Mouse (Mus musculus): ENCODE data around the gene Olfr968. TPM values are rescaled to one million over a fixed set of nuclear protein-coding genes. Genes with fewer than 3 reads are reported as not detected.

Olfr968 gene
- polyA plus RNA-seq (2015; fragmentation: Nextera tagmentation; extraction: Ambion mirVana), result not detected in 2 replicates

- no peaks in the 10 kb centered on the region for H3K27me3 ChIP-seq (replicated peaks)
- no peaks in the 10 kb centered on the region for H3K36me3 ChIP-seq
- H3K4me2 ChIP-seq, result no peak within 1 kb of the TSS
- WGBS, result 82% methylated on average over 1 of the region's 1 CpGs
- no peak for ATAC-seq (ENCODE audit: low FRiP score)
- no peak within 1 kb of the TSS for H3K27ac ChIP-seq (replicated peaks)
- H3K9me3 ChIP-seq (replicated peaks), result no peaks in the 10 kb centered on the region
- no peak within 1 kb of the TSS for H3K9ac ChIP-seq (replicated peaks)
- no peak within 1 kb of the TSS for H3K4me3 ChIP-seq (replicated peaks)
- no peaks in the 10 kb centered on the region for H3K4me1 ChIP-seq
Observed at GRCm38 (mm10) chr9:39783153-39783552, at the start of gene Olfr968. Gene Olfr968 (minus strand): TSS chr9:39783253.

- Histone ChIP-seq H3K4me1 (no peaks in the 10 kb centered on the region), H3K4me3 (replicated peaks) (no peak within 1 kb of the TSS), H3K9me3 (replicated peaks) (no peaks in the 10 kb centered on the region), H3K9ac (replicated peaks) (no peak within 1 kb of the TSS), H3K4me2 (no peak within 1 kb of the TSS), H3K36me3 (no peaks in the 10 kb centered on the region), H3K27ac (replicated peaks) (no peak within 1 kb of the TSS), H3K27me3 (replicated peaks) (no peaks in the 10 kb centered on the region)
- no peak for ATAC-seq (ENCODE audit: low FRiP score)
- WGBS, result 72% methylated on average over 4 of the region's 4 CpGs
Observed at GRCm38 (mm10) chr9:39808560-39808959, 25.5 kb upstream of the Olfr968 start, which contains the start of gene Olfr970. Gene Olfr970 (plus strand): TSS chr9:39808860.

DNA sequence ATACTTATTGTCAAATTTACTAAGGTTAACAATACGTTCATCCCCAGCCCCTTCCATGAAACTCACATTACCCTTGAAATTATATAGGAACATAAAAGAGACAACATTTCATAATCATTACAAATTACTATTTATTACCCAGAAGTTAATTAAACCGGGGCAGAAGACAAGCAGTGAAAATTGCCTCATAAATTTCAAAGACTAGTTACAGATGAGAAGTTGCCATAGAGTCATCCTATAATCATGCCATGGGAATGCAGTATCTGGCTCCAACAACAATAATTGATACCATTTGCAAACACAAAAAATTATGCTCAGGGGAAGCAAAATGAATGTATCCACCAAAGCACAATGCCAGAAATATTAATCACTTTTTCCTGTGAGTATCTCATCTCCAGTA lies 7.5 kb upstream of the Olfr968 start, which contains the start of gene Olfr969:
Gene Olfr969 (plus strand): TSS at position 388 of the 400 bp plus-strand sequence.
- Histone ChIP-seq H3K4me2 (no peak within 1 kb of the TSS), H3K9me3 (replicated peaks) (no peaks in the 10 kb centered on the region), H3K27ac (replicated peaks) (no peak within 1 kb of the TSS), H3K36me3 (no peaks in the 10 kb centered on the region), H3K4me1 (no peaks in the 10 kb centered on the region), H3K9ac (replicated peaks) (no peak within 1 kb of the TSS), H3K4me3 (replicated peaks) (no peak within 1 kb of the TSS), H3K27me3 (replicated peaks) (no peaks in the 10 kb centered on the region)
- peak; percentile 65; the same call in 1 of the 2 replicates for ATAC-seq (ENCODE audit: low FRiP score)
- WGBS, result 48% methylated on average over 2 of the region's 2 CpGs

DNA sequence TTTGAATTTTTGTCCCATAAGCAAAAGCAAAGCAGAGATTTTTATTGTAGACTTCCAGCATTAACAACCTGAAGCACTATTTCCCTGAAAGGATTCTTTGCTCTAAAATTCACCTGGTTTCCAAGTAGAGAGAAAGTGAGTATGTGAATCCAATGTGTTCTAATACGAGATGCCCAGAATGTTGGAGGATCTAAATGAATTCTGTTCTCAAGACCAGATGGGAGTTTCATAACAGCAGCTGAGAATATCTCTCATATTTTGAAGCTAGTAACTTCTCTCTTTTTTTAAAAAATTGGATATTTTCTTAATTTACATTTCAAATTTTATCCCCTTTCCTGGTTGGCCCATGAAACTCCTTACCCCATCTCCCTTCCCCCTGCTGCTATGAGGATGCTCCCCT lies 36.6 kb downstream of the Olfr968 start:
- Histone ChIP-seq H3K36me3 (no peaks in the 10 kb centered on the region), H3K4me1 (no peaks in the 10 kb centered on the region), H3K9me3 (replicated peaks) (no peaks in the 10 kb centered on the region), H3K27ac (replicated peaks) (no peak overlapping the region), H3K4me3 (replicated peaks) (no peak overlapping the region), H3K4me2 (no peak overlapping the region), H3K27me3 (replicated peaks) (no peaks in the 10 kb centered on the region), H3K9ac (replicated peaks) (no peak overlapping the region)
- 94% methylated on average over 1 of the region's 1 CpGs for WGBS
- no peak for ATAC-seq (ENCODE audit: low FRiP score)

- no peak for ATAC-seq (ENCODE audit: low FRiP score)
- H3K27me3 ChIP-seq (replicated peaks), result no peaks in the 10 kb centered on the region
- no peak within 1 kb of the TSS for H3K27ac ChIP-seq (replicated peaks)
- H3K4me2 ChIP-seq, result no peak within 1 kb of the TSS
- H3K4me1 ChIP-seq, result no peaks in the 10 kb centered on the region
- no peak within 1 kb of the TSS for H3K4me3 ChIP-seq (replicated peaks)
- H3K9me3 ChIP-seq (replicated peaks), result no peaks in the 10 kb centered on the region
- H3K9ac ChIP-seq (replicated peaks), result no peak within 1 kb of the TSS
- H3K36me3 ChIP-seq, result no peaks in the 10 kb centered on the region
Observed at GRCm38 (mm10) chr9:39745949-39746348, 37.1 kb downstream of the Olfr968 start, which contains the start of gene Olfr967. Gene Olfr967 (plus strand): TSS chr9:39746249.

DNA sequence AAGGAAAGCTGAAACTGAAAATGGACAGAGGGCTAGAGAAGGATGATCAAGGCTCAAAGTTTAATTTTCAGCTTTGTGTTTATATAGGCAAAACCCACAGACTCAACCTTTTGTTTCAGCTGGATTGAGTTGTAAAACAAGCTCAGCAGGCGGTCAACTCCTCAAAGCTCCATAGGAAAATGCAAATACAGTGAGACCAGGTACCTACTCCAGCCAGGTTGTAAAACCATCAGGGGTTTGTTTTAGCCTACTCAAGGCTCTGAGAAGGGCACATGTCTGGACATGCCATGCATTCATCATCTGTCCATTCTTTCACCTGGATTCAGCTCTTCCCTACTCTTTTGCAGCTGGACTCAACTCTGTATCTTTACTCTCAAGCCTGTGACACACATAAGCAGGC lies 42.3 kb downstream of the Olfr968 start:
- Histone ChIP-seq H3K4me2 (no peak overlapping the region), H3K4me3 (replicated peaks) (no peak overlapping the region), H3K9me3 (replicated peaks) (no peaks in the 10 kb centered on the region), H3K9ac (replicated peaks) (no peak overlapping the region), H3K27me3 (replicated peaks) (no peaks in the 10 kb centered on the region), H3K36me3 (no peaks in the 10 kb centered on the region), H3K27ac (replicated peaks) (no peak overlapping the region), H3K4me1 (no peaks in the 10 kb centered on the region)
- 86% methylated on average over 1 of the region's 1 CpGs for WGBS
- no peak for ATAC-seq (ENCODE audit: low FRiP score)

GRCm38 (mm10) chr9:39730678-39731077 lies 52.4 kb downstream of the Olfr968 start, which contains the start of gene Olfr150:
Gene Olfr150 (plus strand): TSS chr9:39730978.
- no peak for ATAC-seq (ENCODE audit: low FRiP score)
- no peaks in the 10 kb centered on the region for H3K27me3 ChIP-seq (replicated peaks)
- no peaks in the 10 kb centered on the region for H3K9me3 ChIP-seq (replicated peaks)
- no peaks in the 10 kb centered on the region for H3K36me3 ChIP-seq
- no peak within 1 kb of the TSS for H3K4me2 ChIP-seq
- no peak within 1 kb of the TSS for H3K27ac ChIP-seq (replicated peaks)
- H3K4me3 ChIP-seq (replicated peaks), result no peak within 1 kb of the TSS
- no peaks in the 10 kb centered on the region for H3K4me1 ChIP-seq
- no peak within 1 kb of the TSS for H3K9ac ChIP-seq (replicated peaks)

Other genes starting within 250 kb of the Olfr968 start
- gene Olfr958, start 229.2 kb downstream of the Olfr968 start, polyA plus RNA-seq (2015; fragmentation: Nextera tagmentation; extraction: Ambion mirVana), result not detected in 2 replicates
- 0.05 TPM in 1 of 2 replicates, not detected in the other for gene Olfr959, start 207.7 kb downstream of the Olfr968 start, polyA plus RNA-seq (2015; fragmentation: Nextera tagmentation; extraction: Ambion mirVana)
- gene AW551984, start 178.8 kb downstream of the Olfr968 start, polyA plus RNA-seq (2015; fragmentation: Nextera tagmentation; extraction: Ambion mirVana), result 169 and 187 TPM in 2 replicates
- not detected in 2 replicates for gene Olfr148, start 172.6 kb downstream of the Olfr968 start, polyA plus RNA-seq (2015; fragmentation: Nextera tagmentation; extraction: Ambion mirVana)
- gene Olfr960, start 161.9 kb downstream of the Olfr968 start, polyA plus RNA-seq (2015; fragmentation: Nextera tagmentation; extraction: Ambion mirVana), result not detected in 2 replicates
- not detected in 2 replicates for gene Olfr961, start 138.2 kb downstream of the Olfr968 start, polyA plus RNA-seq (2015; fragmentation: Nextera tagmentation; extraction: Ambion mirVana)
- gene Olfr963, start 116.0 kb downstream of the Olfr968 start, polyA plus RNA-seq (2015; fragmentation: Nextera tagmentation; extraction: Ambion mirVana), result not detected in 2 replicates
- gene Olfr149, start 76.1 kb downstream of the Olfr968 start, polyA plus RNA-seq (2015; fragmentation: Nextera tagmentation; extraction: Ambion mirVana), result not detected in 2 replicates
- gene Olfr965, start 71.9 kb downstream of the Olfr968 start, polyA plus RNA-seq (2015; fragmentation: Nextera tagmentation; extraction: Ambion mirVana), result not detected in 2 replicates
- not detected in 2 replicates for gene Olfr150, start 52.3 kb downstream of the Olfr968 start, polyA plus RNA-seq (2015; fragmentation: Nextera tagmentation; extraction: Ambion mirVana)
- gene Olfr967, start 37.0 kb downstream of the Olfr968 start, polyA plus RNA-seq (2015; fragmentation: Nextera tagmentation; extraction: Ambion mirVana), result not detected in 2 replicates
- not detected in 2 replicates for gene Olfr969, start 7.7 kb upstream of the Olfr968 start, polyA plus RNA-seq (2015; fragmentation: Nextera tagmentation; extraction: Ambion mirVana)
- not detected in 2 replicates for gene Olfr970, start 25.6 kb upstream of the Olfr968 start, polyA plus RNA-seq (2015; fragmentation: Nextera tagmentation; extraction: Ambion mirVana)
- not detected in 2 replicates for gene Olfr971, start 53.6 kb upstream of the Olfr968 start, polyA plus RNA-seq (2015; fragmentation: Nextera tagmentation; extraction: Ambion mirVana)
- gene Olfr972, start 83.2 kb upstream of the Olfr968 start, polyA plus RNA-seq (2015; fragmentation: Nextera tagmentation; extraction: Ambion mirVana), result not detected in 2 replicates
- not detected in 2 replicates for gene Olfr229, start 124.1 kb upstream of the Olfr968 start, polyA plus RNA-seq (2015; fragmentation: Nextera tagmentation; extraction: Ambion mirVana)
- not detected in 2 replicates for gene Olfr974, start 154.2 kb upstream of the Olfr968 start, polyA plus RNA-seq (2015; fragmentation: Nextera tagmentation; extraction: Ambion mirVana)
- gene Olfr975, start 168.8 kb upstream of the Olfr968 start, polyA plus RNA-seq (2015; fragmentation: Nextera tagmentation; extraction: Ambion mirVana), result not detected in 2 replicates
- gene Olfr976, start 177.9 kb upstream of the Olfr968 start, polyA plus RNA-seq (2015; fragmentation: Nextera tagmentation; extraction: Ambion mirVana), result not detected in 2 replicates
- gene Olfr978, start 208.9 kb upstream of the Olfr968 start, polyA plus RNA-seq (2015; fragmentation: Nextera tagmentation; extraction: Ambion mirVana), result not detected in 2 replicates
- gene Olfr979, start 220.2 kb upstream of the Olfr968 start, polyA plus RNA-seq (2015; fragmentation: Nextera tagmentation; extraction: Ambion mirVana), result not detected in 2 replicates
- not detected in 2 replicates for gene Olfr980, start 226.3 kb upstream of the Olfr968 start, polyA plus RNA-seq (2015; fragmentation: Nextera tagmentation; extraction: Ambion mirVana)
- not detected in 2 replicates for gene Olfr981, start 238.2 kb upstream of the Olfr968 start, polyA plus RNA-seq (2015; fragmentation: Nextera tagmentation; extraction: Ambion mirVana)

All from neural tube, embryonic 15.5 days (tissue).